Mouse (Mus musculus): ENCODE measurements at regions not wholly inside any gene's neighbourhood (a gene's known extent, or its start where the extent isn't known, plus 50 kb on each side); places are given as distances from the start of the nearest gene placed in this dataset.
A peak's percentile ranks its signal among the peaks of the same experiment; 100 is the strongest.

DNA sequence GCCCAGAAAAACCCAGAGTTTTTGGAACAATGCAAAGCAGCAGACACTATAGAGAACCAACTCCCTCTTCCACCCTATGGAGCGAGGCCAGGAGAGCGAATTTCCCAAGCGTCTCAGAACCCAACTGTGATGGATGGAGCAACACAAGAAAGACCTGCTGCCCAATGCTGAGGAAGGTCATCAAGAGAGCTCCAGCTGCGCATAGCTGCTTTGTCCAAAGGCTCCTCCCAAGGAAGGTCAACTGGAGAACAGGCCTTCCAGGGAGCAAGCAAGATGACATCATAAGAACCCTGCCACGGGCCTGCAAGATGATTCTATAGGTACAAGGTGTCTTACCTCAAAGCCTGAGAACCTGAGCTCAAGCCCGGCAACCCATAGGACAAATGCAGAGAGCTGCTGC is 104.5 kb upstream of the Lpar1 start:
- no peak for DNase-seq

DNA sequence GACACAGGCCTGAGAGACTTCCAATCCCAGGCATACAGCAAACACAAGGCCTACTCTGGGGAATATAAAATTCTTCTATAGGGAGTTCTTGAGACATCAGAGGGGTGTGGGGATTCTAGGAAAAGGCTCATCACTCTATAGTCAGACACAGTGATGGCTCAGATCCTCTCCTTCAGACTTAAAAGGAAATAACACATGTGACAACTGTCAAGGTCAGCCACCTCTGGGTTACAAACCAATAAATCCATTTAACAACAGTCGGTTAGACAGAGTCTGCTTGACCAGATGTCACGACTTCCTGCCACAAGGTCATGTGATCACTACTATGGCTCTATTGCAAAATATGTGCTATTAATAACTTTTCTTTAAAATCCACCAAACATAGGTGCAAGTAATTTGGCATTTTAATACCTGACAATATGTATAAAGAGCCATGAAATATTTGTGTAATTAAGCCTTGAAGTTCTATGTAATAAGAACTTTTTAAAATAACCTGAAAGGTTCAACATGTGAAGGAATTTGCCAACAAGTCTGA is 94.1 kb upstream of the Lpar1 start:
- no peak for DNase-seq

DNA sequence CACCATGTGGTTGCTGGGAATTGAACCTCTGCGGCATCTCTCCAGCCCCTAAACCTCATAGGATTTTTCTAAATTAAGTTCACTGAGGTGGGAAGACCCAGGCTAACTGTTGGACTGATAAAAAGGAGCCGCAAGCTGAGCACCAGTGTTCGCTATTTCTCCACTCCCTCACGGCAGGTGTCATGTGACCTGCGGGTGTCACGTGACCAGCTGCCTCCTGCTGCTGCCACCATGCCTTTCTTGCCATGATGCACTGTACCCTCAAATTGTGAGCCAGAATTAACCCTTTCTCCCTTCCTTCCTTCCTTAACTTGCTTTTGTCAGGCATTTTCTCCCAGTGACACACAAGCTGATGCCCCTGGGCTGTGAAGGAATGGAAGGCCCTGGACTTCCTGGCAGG is 93.1 kb upstream of the Lpar1 start:
- no peak for DNase-seq

DNA sequence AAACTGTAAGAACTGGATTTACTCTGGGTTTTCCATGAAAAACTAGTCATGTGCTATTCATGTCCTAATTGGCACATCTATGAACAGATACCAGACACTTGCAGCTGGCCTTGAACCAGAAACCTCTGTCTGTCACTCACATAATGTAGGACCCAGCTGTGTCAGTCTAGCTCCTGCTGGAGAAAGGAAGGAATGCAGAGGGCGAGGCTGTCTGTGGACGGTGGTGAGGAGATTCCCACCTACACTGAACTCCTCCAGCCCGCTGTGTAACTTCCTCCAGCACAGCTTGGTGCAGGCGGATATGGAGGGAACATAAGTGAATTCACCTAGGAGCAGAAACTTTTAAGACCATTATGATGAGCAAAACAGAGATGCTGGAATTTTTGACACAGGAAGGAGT is 89.7 kb upstream of the Lpar1 start:
- DNase-seq: no peak

DNA sequence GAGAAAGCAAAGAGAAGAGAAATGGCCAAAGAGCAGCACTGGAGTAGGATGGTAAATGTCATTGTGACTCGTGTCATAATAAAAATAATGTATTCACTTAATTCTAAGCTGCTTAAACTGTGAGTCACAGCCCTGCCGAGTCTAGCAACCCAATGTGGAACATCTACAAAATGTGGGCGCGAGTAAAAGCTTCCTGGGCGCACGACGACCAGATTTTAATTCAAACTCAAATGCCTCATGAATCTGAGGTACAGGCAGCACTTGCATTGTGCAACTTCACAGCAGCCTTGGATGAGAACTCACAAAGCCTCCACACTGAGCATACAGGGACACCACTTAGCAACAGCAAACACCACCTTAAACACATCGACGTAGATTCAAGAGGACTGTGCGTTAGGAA is 88.5 kb upstream of the Lpar1 start:
- no peak for DNase-seq

DNA sequence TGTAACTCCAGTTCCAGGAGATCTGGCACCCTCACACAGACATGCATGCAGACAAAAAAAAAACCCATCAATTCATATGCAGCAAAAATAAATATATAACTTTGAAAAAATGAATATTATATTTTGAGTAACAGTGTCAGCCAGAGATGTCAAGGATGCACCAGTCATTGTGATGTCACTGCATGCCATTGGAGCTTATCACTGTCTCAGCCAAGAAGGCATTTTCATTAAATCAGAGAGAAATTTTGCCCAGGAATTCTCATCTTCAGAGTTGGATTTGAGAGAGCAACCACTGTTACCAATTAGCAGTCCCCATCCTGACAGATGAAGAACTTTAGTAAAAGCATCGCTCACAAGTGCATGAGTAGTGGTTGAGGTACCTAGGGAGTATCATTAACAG is 79.0 kb upstream of the Lpar1 start:
- DNase-seq: no peak

DNA sequence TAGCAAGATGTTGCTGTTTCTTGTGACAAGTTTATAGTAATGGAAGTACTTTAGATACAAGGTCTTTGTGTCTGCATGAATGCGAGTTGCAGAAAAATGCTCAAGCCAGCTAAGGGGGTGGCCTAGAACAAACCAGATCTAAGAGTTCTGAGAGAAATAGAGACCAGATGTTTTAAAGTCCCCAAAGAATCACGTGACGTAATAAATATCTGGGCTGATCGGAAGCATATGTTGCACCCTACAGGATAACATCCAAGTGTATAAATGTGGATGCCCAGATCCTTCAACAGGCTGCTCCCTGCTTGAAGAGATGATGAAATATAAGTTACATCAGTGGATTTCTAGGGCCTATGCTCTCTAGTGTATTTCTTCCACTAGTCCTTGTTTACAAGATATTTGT is 77.7 kb upstream of the Lpar1 start:
- no peak for DNase-seq

DNA sequence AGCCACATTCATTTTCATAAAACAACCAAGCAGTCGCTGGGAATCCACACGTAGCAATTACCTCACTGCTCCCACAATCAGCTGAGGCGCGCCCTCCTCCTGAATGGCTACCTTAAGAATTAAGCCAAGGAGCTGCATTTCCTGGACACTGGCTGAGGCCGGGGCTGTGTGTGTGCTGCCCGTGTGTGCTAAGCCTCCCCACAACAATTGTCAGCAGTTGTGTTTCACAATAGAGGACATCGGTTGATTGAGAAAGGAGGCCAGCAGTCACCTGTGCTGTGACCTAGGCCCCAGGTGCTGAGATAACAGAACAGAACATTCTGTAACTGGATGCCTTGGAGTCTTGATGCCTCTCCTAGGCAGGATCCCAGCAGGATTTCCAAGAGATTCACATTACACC is 73.3 kb upstream of the Lpar1 start:
- no peak for DNase-seq

DNA sequence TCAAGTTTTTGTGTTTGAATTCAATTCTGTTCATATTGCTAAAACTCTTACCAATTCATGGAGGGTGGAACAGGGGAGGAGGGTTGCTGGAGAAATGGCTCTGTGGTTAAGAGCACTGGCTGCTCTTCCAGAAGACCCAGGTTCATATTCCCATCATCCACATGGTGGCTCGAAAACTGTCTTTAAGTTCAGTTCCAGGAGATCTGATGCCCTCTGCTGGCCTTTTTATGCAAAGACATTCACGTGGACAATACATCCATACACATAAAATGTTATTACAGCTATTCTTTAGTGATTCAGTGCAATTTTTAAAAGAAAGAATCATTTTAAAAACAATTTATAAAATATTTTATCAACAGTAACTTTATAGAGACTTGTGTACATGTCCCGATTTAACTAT is 70.4 kb upstream of the Lpar1 start:
- DNase-seq: no peak

DNA sequence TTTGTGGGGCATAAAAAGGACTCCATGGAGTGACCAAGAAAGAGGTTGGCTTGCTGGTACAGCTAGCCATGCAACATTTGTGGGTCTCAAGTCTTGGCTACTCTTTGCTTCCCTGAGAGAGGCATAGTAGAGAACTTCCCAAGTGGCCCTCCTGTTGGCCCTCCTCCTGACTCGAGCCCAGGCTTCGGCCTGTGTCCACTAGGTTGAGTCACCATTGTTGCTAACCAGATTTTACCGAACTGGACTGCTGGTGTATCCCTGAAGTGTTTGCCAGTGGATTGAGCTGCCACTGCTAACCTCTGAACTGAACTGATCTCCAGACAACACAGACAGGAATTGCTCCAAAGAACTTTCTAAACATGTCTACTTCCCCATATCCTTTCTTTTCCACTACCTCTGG is 66.9 kb upstream of the Lpar1 start:
- peak; percentile 5 for DNase-seq

DNA sequence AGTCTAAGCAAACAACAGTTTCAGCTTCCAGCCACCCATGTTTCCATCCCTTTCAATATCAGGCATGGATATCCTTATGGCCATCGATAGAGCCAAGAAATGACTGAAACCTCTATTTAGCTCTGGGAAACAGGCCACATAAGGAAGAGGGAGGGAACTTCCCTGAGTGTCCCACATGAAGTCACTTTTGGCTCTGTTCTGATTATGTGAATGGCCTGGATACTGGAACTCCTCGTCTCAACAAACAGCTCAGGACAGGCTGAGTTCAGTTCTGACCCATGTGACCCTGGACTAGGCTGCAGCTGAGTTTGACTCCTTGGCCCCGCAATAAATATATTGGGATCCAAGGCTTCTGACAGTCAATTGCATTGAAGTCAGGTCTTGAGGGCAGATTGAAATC is 63.6 kb upstream of the Lpar1 start:
- peak; percentile 8 for DNase-seq

DNA sequence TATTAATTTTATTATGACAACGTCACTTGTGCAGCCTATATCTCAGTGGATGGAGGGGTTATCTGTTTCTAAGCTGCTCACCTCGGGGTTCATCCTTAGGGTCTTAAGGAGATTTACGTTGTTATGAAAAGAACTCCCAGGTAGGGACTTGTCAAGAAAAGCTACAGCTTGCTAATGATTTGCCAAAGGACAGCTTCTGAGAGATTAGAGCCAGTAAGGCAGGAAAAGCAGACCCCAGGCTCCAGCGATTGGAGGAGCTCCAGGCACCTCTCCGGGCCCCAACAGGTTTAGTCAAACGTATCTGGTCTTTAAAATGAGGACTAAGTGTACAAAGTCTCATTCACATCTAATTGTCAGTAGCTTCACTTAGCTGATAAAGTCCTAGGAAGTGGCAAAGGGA is 59.8 kb upstream of the Lpar1 start:
- no peak for DNase-seq

DNA sequence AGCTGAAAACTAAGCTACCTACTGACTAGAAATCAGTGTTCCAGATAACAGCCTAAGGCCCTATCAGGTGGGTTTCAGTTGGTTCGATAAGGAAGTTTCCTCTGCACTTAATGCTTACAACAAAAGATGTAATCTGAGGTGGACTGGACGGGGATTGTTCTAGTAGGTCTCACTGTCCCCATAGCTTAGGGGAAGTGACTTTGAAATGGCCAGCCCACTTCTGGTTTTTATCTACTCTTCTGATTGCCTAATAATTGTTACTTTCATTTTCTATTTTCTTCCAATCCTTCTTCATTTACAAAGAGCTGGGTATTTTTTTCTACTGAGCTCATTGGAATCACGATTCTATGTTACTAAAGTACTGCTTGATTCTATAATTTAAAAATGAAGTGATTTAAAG is 59.3 kb upstream of the Lpar1 start:
- DNase-seq: peak; percentile 27

DNA sequence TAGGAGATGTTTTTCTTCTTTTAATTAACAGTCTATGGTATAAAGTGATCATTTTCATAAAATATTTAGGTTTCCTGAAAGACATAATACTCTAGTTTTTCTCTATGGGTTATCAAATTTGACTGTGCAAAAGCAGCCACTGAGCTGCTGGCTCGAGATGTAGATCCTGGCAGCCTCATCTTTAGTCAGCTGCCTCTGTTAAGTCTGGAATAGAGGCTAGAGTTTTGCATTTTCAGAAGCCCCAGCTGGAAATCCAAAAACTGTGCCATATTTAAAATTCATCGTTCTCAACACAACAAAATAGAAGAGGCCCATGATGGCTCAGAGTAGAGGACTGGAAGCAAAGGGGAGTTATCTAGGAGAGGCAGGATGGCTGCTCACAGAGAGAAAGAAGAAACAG is 53.8 kb upstream of the Lpar1 start:
- no peak for DNase-seq

DNA sequence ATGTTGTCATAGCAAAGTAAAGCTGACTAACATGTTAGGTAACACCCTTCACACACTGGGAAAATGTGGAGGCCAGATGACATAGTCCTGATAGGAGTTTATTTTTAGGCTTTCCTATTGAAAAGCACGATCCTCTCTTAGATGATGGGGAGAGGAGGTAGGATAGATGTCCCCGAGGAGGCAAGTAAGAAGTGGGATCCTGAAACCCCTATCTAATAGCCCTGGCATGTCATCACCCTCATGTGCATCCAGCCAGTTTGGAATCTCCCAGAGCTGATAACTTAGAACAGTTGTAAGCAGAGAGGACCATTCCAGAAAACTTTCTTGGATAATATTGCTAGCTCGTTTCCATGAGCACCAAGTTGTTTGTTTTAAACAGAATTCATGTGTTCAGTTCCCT is 52.2 kb upstream of the Lpar1 start:
- DNase-seq: peak; percentile 47
